Mouse (Mus musculus): ENCODE measurements around the gene E330009J07Rik.

GRCm38 (mm10) chr6:40430878-40431277 lies 5.1 kb downstream of the E330009J07Rik start:
- TF ChIP-seq FLI1 (IDR thresholded peaks at IDR 0.05; ENCODE audit: low read length) (no peak), GATA1 (IDR thresholded peaks at IDR 0.05; ENCODE audit: borderline replicate concordance, low read length) (no peak)

All from megakaryocyte, embryonic 14.5 days (primary cell).